Mouse (Mus musculus) ES-CJ7 (cell line): Measurements from ENCODE around the gene Micu1.

ENCODE experiments used
- DNase-seq: peaks from one replicate; pipeline ENCODE4 v3.0.0; 2011; ENCODE audit warnings: low read depth, low spot score

Micu1 gene

DNA sequence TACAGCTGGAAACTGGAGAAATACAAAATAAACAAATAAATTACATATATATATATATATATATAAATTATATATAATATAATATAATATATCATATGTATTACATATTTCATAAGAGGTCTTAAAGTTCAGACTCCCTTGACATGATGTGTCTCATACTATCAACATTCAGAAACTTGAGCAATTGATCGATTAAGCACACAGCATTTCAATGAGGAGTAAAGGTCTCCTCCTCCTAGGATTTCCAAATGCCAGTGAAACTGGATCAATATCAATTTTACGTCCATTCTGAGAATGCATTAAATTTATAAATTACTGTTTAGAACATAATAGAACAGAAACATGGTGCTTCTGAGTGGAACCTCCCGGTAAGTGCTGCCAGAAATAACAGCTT lies 71.9 kb downstream of the Micu1 start:
- DNase-seq = no peak

DNA sequence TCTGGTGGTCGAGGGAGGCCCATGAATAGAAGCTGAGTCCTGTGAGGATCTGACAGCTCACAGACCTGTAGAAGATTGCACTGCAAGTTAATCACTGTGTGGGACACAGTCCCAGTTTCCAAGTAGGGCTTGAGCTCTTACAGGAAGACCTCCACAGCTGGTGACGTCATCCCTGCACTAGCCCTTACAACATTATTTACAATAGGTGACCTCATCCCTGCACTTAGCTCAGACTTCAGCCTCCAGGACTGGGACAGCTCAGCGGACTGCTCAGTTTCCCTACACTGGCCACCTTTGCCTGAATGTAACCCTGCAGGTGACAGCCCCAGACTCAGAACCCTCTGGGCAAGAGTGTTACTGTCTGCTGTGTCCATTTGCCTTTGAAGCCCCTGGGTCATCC lies 75.0 kb downstream of the Micu1 start:
- no peak for DNase-seq

DNA sequence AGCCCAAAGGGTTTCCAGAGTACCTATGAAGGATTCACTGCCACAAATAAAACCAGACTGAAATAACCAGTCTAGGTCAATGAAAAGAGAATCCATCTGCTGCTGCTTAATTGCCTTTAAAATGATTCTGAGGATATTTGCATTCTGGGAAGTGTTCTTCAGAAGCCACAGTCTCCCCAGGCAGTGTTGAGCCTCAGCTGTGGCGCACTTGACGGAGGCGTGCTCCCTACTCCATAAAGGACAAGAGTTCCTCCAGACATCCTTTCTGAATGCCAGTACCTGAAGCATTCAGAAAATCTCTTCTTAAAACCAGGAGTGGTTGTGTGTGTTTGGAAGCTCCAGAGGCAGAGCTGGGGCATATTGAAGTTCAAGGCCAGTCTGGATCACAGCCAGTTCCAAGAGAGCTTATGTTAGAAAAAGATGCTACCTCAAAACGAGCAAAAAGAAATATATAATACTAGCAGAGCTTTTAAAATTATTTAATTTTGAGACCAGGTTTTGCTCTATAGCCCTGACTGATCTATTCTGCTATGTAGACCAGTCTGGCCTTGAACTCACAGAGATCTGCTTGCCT lies 75.9 kb downstream of the Micu1 start:
- DNase-seq = no peak

DNA sequence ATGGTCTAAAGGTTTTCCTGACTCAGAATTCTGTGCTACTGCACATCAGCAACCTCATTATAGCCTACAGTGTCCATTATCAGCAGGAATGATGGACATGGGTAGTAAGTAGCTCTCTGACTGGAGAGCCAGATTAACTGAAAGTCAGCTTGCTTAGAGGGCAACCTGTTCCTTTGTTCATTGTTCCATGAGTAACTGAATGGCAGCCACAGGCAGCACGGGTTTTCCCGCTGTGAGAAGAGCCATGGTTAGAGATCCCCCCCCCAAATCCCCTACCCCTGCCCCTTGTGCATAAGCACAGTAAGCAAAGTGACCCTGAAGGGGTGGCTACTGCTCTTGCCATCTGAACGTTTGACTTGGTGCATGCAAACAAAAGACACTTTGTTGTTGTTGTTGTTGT lies 78.4 kb downstream of the Micu1 start:
- no peak for DNase-seq

DNA sequence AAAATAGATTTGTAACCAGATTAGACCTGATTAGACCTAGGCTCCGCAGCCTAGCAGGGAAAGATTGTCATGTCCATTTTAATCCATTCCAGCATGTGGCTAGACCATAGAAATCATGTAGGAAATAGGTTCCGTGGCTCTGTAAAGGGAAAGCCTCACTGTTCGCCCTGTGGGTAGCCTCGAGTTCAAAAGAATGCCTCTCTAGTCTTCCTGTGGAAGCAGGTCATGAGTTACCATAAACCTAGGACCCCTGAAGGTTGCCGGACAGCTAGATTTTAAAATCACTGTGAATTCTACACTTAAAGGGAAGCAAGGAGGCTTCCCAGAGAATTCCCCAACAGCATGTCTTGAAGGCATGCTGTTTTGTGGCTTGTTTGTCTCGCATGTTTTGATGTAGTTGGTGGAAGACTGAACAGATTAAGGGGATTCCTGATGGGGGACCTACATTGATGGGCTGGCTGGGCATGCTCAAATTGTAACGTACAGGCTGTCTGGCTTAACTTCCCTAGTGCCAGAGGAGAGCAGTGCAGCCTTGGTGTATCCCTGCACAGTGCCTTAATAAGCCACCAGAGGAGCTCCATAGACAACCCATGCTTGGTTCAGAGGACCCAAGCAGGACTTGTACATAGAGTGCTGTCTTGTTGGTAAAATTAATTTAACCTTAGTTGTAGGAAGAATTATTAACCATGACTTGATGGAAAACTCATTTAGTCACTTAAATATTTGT lies 79.1 kb downstream of the Micu1 start:
- DNase-seq = peak; percentile 22

DNA sequence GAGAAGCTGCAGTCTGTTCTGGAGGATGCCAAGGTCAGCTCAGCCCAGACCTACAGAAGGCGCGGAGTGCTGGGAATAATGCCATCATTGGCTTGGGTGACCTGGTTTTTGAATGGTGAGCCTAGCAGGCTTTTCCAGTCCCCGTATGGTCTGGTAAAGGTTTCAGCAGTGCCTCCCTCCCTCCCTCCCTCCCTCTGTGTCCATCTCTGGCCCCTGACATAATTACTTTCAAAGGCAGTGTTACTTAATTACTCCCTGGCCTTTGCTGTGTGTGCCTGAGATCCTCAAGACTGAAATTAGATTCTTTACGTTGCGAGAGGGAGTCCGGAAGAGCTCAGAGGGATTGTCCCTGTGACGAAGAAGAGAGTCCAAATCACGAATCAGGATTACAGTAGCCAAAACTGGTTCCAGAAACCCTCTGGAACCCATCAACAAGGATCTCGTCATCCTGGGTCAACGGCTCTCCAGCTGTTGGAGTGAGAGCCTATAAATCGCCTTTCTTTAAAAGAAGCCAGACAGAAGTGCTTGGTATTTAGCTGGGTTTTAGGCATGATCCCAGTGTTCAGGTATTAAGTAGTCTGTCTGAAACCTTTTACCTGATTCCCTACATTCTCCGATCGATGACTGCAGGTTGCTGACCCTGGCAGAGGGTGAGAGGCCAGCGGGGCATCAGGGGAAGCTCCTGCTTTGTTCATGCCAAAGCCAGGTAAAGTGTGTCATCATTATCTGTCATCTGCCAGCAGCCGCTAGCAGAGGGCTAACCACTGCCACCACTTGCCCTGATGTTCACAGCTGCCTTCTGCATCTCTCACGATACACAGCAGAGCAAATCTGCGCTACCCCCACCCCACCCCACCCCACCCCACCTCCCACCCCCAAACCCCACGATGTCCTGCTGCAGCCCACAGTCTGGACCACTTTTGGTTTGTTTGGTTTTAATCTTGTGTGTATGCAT lies 82.7 kb downstream of the Micu1 start:
- no peak for DNase-seq

GRCm38 (mm10) chr10:59786289-59786688 lies 84.0 kb downstream of the Micu1 start:
- no peak for DNase-seq

- DNase-seq = peak; percentile 64
Observed at GRCm38 (mm10) chr10:59787140-59787800, 85.0 kb downstream of the Micu1 start.

DNA sequence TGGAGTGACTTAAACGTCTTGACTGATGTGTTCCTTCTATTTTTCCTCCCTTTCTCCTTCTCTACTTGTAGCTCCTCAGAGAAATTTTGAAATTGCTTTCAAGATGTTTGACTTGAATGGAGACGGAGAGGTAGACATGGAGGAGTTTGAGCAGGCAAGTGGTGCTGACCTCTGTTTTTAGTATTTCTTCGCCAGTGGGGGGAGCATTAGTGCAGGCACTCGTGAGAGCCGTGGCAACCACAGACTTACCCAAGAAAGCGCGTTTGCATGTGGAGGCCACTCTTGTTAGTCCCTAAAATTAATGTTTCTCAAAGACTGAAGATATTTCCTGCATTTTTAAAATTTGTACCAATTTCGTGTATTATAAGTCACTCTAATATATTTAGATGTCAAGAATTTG lies 85.6 kb downstream of the Micu1 start:
- DNase-seq = no peak

DNA sequence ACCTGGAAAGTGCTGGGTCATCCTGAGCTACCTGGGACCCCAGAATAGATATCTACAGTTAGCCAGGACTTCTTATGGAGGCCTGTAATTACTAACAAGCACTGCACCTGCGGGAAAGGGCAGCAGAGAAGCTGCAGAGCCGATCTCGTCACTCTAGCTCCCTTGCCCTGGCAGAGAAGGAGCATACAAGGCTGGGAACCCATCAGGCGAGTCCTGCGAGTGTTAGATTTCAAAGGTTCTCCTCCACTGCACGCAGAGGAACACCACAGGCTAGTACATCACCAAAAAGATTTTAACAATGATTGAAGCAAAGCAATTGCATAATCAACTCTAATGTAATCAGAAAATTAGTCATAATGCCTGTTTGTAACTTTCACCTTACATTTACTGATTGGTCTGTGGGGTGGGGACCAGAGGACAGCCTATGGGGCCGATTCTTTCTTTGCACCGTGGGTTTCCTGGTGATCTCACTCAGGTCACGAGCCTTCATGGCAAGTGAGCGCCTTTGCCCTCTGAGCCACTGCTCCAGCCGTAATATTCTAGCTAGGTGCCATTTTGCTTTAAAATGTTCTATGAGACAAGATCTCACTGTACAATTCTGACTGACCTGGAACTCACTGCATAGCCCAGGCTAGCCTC lies 88.1 kb downstream of the Micu1 start:
- DNase-seq = no peak

DNA sequence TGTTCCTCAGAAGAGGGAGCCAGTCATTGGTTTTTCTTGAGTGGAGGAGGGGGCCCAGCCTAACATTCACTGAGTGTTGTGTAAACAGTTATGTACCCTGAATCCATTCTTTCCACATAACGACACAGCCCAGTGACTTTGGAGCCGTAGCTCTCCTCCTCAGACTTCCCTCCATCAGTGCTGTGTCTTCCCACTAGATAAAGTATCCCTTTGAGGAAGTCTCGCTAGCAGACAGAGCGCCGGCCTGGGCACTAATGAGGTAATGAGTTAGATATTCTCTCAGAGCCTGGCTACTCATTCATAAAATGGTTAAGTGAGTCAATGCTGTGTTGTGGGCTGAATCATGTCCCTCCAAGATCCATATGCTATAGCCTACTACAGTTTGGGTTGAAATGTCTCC lies 89.6 kb downstream of the Micu1 start:
- no peak for DNase-seq

GRCm38 (mm10) chr10:59792575-59793176 lies 90.4 kb downstream of the Micu1 start:
- no peak for DNase-seq

DNA sequence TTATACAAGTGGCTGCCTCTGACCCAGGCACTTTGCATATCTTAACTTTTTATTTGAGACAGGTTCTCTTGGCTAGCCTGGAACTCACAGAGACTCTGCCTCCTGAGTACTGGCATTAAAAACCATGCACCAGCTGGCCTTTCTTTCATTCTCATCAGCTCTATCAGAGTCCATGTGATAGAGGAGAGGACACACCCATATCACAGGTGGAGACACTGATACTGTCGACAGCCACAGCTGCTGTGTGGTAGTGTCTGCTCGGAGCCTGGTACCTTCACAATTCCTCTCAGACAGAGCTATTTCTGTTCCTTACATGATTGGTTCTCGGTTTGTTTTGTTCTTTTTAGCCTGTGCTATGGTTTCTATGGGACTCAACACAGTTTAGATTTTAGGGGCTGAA lies 91.2 kb downstream of the Micu1 start:
- no peak for DNase-seq

DNA sequence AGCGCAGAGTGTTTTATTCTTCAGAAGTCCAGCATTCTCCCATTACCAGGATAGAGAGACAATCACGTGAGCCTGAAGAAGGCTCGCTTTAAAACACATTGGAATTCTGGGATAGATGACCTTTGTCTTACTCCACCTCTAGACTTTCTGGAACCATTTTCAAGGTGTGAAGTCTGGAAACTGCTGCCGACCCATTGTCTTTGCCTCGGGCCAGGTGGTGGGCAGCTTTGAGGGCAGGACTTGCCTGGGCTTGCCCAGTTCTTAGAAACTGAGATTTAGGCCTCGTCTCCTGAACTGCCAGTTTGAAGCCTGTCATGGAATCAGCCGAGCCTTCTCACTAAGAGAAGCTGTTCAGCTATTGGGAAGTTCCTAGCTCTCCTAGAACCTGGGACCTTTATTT lies 92.8 kb downstream of the Micu1 start:
- DNase-seq = peak; percentile 64

- DNase-seq = no peak
Observed at GRCm38 (mm10) chr10:59795902-59796301, 93.6 kb downstream of the Micu1 start.

DNA sequence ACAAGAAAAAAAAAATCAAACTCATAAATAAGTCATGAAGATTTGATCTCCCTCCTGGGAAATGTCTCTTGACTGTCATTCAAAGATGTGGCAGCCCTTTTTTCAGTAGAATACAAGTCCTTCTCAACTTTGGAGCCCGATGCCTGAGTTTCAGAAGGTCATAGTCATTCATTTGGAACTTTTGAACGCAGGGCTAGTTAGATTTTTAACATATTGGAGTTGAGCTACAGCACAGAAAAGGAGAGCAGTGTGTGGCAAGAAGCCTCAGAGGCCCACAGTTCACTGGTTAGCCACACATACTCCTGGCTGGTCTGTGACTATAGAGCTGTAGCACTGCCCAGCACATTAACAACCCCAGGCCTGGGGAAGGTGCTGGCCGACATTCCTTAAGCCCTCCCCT lies 96.1 kb downstream of the Micu1 start:
- no peak for DNase-seq

DNA sequence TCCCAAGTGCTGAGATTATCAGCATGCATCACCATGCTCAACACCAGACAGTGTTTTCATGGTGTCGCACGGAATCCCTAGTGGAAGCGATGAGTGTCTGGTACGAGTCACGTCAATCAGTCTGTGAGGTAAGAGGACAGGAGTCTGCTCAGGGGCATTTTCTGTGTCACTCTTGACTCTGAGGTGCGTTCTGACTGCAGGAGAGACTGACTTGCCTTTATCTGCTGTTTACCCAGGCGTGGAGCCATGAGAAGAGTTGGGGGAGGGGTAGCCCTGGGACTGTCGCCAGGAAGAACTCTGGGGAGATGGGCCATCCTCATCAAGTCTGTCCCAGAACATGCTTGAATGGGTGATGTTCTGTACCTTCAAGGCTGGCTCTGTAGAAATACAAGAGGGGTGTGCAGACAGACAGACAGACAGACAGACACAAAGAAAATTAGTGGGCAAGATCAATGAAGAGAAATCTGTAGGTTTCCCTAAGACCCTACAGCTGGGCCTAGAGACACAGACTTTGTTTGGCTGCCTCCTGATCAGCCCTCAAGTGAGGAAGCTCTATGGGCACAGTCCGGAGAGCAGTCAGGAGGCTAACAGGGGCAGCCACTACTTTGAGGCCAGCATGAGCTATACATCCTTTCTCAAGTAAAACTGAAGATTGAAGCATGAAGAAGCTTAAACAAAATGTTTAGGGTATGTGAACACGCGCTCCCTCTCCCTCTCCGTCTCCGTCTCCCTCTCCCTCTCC lies 97.2 kb downstream of the Micu1 start:
- DNase-seq = no peak

DNA sequence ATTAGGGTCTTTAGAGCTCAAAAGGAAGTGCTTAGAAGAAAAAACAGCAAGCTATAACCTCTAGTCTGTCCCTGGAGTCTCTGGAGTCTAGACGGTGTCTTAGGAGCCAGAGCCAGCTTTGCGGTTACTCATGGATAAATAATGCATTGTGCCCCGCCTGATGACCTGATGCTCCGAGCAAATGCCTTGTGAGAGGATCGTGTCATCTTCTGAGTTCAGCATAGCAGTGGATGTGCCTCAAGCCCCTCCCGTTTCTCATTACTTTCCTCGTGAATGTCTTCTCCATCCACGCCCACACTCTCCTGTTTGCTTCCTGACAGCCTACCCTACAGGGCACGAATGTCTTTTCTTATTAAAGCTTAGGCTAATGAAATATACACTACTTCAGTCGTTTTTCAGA lies 97.9 kb downstream of the Micu1 start:
- no peak for DNase-seq

DNA sequence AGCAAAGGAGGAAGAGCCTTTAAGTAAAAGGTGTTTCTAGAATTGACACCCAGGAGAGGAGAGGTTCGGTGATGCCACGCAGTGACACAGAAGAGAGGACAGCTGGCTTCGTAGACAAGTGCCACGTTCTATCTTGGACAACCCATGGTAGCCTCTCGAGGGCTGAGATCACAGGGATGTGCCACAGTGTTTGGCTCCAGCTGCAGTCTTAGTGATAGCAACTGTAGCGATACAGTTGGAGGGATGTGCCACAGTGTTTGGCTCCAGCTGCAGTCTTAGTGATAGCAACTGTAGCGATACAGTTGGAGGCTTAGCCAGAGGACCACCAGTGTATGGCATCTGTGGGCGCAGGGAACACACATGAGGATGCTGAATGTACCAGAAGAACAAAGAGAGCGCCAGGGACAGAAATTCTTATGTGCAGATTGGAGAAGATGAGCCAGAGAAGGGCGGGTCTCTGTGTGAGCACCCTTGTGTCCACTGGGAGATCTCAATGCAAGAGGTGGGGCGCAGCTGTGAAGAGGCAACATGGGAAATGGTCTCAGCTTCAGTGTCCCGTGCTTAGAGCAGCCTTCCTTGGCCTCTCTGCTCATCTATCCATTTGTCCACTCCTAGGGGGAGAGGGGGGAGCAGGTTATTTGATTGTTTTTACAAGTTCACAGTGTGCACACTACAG lies 98.7 kb downstream of the Micu1 start:
- no peak for DNase-seq

DNA sequence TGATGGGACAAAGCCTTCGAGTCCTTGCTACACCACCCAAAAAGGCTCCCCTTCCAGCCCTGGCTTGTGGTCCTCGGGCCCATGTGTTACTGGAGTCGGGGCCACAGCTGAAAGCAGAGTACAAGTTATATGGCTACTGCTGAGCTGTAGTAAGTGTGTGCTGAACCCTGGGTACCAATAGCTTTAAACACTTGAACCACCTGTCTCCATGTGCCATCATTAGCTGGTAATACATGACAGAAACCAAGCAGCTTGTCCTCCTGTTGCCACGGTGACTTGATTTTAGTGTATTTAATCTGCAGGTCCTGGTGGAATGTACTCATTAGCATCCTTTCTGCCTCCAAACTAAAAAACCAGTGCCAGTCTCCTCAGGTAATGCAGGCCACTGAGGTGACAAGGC lies 106.4 kb downstream of the Micu1 start:
- DNase-seq = no peak
